Mouse (Mus musculus) MEL (cell line): Measurements from ENCODE around the gene Gm20425.

Experiments
- CTCF ChIP-seq, 3 experiments: IDR thresholded peaks in 2 of 3; conservative IDR thresholded peaks in 1 of 3; 2 replicates each; pipeline ENCODE4 v1.5.1; 2011 to 2012; ENCODE audit warnings: low read length in 3 of 3, low read depth in 2 of 3, mild to moderate bottlenecking in 2 of 3, improper control_type of control experiment in 1 of 3, inconsistent platforms in 1 of 3, mixed read lengths in 1 of 3, moderate library complexity in 1 of 3; ENCODE audit not compliant: control insufficient read depth in 1 of 3, insufficient read depth in 1 of 3, poor library complexity in 1 of 3, severe bottlenecking in 1 of 3
- ETS1 ChIP-seq: IDR thresholded peaks from 2 replicates; pipeline ENCODE4 v1.6.1; 2012; ENCODE audit warnings: low read depth, mild to moderate bottlenecking, inconsistent platforms, low read length, improper control_type of control experiment, moderate library complexity
- MAFK ChIP-seq: IDR thresholded peaks from 2 replicates; pipeline ENCODE4 v1.6.1; 2011; ENCODE audit warnings: low read depth, mild to moderate bottlenecking, low read length, improper control_type of control experiment, borderline replicate concordance
- MAX ChIP-seq: IDR thresholded peaks from 2 replicates; pipeline ENCODE4 v1.6.1; 2011; ENCODE audit warnings: low read length, improper control_type of control experiment
- MYC ChIP-seq: IDR thresholded peaks from 2 replicates; pipeline ENCODE4 v1.6.1; 2011; ENCODE audit warnings: low read depth, mild to moderate bottlenecking, low read length, improper control_type of control experiment, moderate library complexity
- POLR2A ChIP-seq, 2 experiments: IDR thresholded peaks; 2 replicates each; pipeline ENCODE4 v1.6.1; 2011 to 2012; ENCODE audit warnings: low read length in 2 of 2, mild to moderate bottlenecking in 2 of 2, control low read depth in 1 of 2, improper control_type of control experiment in 1 of 2, low read depth in 1 of 2, moderate library complexity in 1 of 2; ENCODE audit not compliant: control insufficient read depth in 1 of 2, insufficient read depth in 1 of 2, poor library complexity in 1 of 2
- POLR2AphosphoS2 ChIP-seq: IDR thresholded peaks from 2 replicates; pipeline ENCODE4 v1.6.1; 2011; ENCODE audit warnings: low read length, improper control_type of control experiment
- TCF12 ChIP-seq: IDR thresholded peaks from 2 replicates; pipeline ENCODE4 v1.6.1; 2014; ENCODE audit warnings: low read depth, mild to moderate bottlenecking, inconsistent platforms, low read length, improper control_type of control experiment, moderate library complexity
- ZKSCAN1 ChIP-seq: IDR thresholded peaks from 2 replicates; pipeline ENCODE4 v1.6.1; 2012; ENCODE audit warnings: low read depth, mild to moderate bottlenecking, inconsistent platforms, low read length, improper control_type of control experiment, moderate library complexity

DNA sequence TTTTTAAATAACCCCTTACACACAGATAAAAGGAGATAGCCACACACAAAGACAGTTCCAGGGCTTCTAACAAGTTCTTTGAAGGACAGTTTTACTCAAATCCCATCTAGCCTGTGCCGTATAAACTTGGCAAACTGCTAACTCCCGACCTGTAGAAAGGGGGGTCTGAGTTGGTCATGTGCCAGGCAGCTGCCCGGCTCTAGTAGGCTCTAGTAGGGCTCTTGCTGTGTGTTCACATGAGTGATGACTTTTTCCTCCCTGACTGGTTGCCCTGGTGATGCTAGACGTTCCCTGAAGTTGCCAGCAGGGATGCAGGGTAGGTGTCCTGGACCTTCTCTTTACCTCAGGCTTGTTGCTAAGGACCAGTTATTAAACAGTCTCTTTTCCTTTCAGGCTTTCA, 41.0 kb upstream of the Gm20425 start:
- TF ChIP-seq POLR2A (IDR thresholded peaks at IDR 0.05; ENCODE audit: control insufficient read depth in 1 of 2, insufficient read depth in 1 of 2, low read depth in 1 of 2, low read length in 2 of 2, poor library complexity in 1 of 2), result no peak
- TF ChIP-seq MAFK, result no peak
- TF ChIP-seq POLR2AphosphoS2, result no peak
- TF ChIP-seq ETS1, result no peak
- TF ChIP-seq TCF12, result no peak
- no peak for TF ChIP-seq MAX
- TF ChIP-seq MYC, result no peak
- TF ChIP-seq ZKSCAN1, result no peak
- TF ChIP-seq CTCF (IDR thresholded peaks at IDR 0.05 in 2 of 3, conservative IDR thresholded peaks at IDR 0.05 in 1 of 3; ENCODE audit: control insufficient read depth in 1 of 3, insufficient read depth in 1 of 3, low read depth in 2 of 3, low read length in 3 of 3, poor library complexity in 1 of 3, severe bottlenecking in 1 of 3), result no peak
